Mouse (Mus musculus) limb, embryonic 11.5 days (tissue): Measurements from ENCODE around the gene Flad1. TPM values are rescaled to one million over a fixed set of nuclear protein-coding genes. Genes with fewer than 3 reads are reported as not detected.
A peak's percentile ranks its signal among the peaks of the same experiment; 100 is the strongest.

Experiments used
- ATAC-seq: fragments of 200-750 bp; cut with Nextera tagmentation; 2 replicates; pipeline ENCODE4 v1.8.0; 2017; ENCODE audit warnings: low read depth; ENCODE audit not compliant: insufficient number of reproducible peaks, low FRiP score, low TSS enrichment
- DNase-seq: peaks from one replicate; pipeline ENCODE4 v3.0.0-alpha.2; 2015; ENCODE audit warnings: low spot score
- H3K27ac ChIP-seq: fragments of 300-500 bp; sonication (generic); replicated peaks from 2 replicates; pipeline ENCODE4 v1.5.1; 2014; ENCODE audit warnings: low read depth, mild to moderate bottlenecking, low read length
- H3K27me3 ChIP-seq: fragments of 300-500 bp; sonication (generic); 2 replicates; pipeline ENCODE4 v1.6.1; 2014; ENCODE audit warnings: mild to moderate bottlenecking, low read length, mixed read lengths; ENCODE audit not compliant: control insufficient read depth, insufficient read depth
- H3K36me3 ChIP-seq: fragments of 300-500 bp; sonication (generic); 2 replicates; pipeline ENCODE4 v1.6.1; 2014; ENCODE audit warnings: mild to moderate bottlenecking, low read length, moderate library complexity, mixed read lengths; ENCODE audit not compliant: control insufficient read depth, insufficient read depth
- H3K4me1 ChIP-seq: fragments of 300-500 bp; sonication (generic); 2 replicates; pipeline ENCODE4 v1.6.1; 2014; ENCODE audit warnings: low read length, mixed read lengths; ENCODE audit not compliant: control insufficient read depth, insufficient read depth
- H3K4me2 ChIP-seq: fragments of 300-500 bp; sonication (generic); 2 replicates; pipeline ENCODE4 v1.6.1; 2014; ENCODE audit warnings: low read depth, mild to moderate bottlenecking, moderate library complexity; ENCODE audit not compliant: severe bottlenecking
- H3K4me3 ChIP-seq: fragments of 300-500 bp; sonication (generic); 2 replicates; pipeline ENCODE4 v1.5.1; 2014; ENCODE audit warnings: low read depth, low read length
- H3K9ac ChIP-seq: fragments of 300-500 bp; sonication (generic); 2 replicates; pipeline ENCODE4 v1.6.1; 2014; ENCODE audit warnings: mild to moderate bottlenecking, low read length
- H3K9me3 ChIP-seq: fragments of 300-500 bp; sonication (generic); 2 replicates; pipeline ENCODE4 v1.6.1; 2016; ENCODE audit warnings: low read length; ENCODE audit not compliant: control insufficient read depth
- WGBS: fragments of 180-500 bp; shearing (Covaris S2); extraction: QIAGEN DNeasy Blood & Tissue Kit; methylation state at CpG from one replicate; pipeline ENCODE4 v1.1.7; 2014; 5-methylcytosine and 5-hydroxymethylcytosine counted together
- polyA plus RNA-seq: library from polyadenylated mRNA; unstranded; fragments of >200 nt; fragmentation: Nextera tagmentation; extraction: Ambion mirVana; gene quantifications from 2 replicates; pipeline ENCODE4 v1.2.1, GENCODE M21; 2014

Gene Flad1
- polyA plus RNA-seq, 1 experiment from 2014 or later: 21.9 TPM

- no peak overlapping the region for H3K4me2 ChIP-seq
Observed at GRCm38 (mm10) chr3:89416158-89416557, 4.5 kb upstream of the Flad1 start.

DNA sequence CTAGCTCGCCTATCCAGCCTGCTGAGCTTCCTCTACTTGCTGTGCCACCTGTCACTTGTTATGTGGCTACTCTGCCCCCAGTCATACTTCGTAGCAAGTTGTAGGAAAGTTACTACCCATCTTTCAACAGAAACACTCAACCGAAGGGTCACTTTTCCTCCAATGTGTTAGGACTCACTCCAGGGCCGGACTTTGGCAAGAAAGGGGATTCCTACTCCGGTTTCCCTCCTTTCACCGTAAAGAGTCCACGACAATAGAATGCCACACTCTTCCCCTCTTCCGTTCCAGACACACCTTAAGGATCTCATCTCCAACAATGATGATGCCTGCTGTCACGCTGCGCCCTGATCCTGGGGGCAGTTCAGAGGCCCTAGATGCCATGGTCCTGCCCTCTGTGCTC, 806 bp downstream of the Flad1 start:
- Histone ChIP-seq H3K9me3 (no peaks in the 10 kb centered on the region), H3K36me3 (peaks cover 13% of the 10 kb centered on the region)
- DNase-seq: no peak

More at GRCm38 (mm10) chr3:89416158-89416557, 4.5 kb upstream of the Flad1 start:
- no peak overlapping the region for H3K9ac ChIP-seq
- 96% methylated on average over 8 of the region's 8 CpGs for WGBS
- no peaks in the 10 kb centered on the region for H3K9me3 ChIP-seq
- H3K36me3 ChIP-seq: peaks cover 20% of the 10 kb centered on the region
- H3K4me3 ChIP-seq: no peak overlapping the region; the same call in 1 of the 2 replicates
- ATAC-seq: no peak
- no peak for DNase-seq
- peaks cover 20% of the 10 kb centered on the region for H3K4me1 ChIP-seq
- no peak overlapping the region for H3K27ac ChIP-seq
- H3K27me3 ChIP-seq: no peaks in the 10 kb centered on the region

DNA sequence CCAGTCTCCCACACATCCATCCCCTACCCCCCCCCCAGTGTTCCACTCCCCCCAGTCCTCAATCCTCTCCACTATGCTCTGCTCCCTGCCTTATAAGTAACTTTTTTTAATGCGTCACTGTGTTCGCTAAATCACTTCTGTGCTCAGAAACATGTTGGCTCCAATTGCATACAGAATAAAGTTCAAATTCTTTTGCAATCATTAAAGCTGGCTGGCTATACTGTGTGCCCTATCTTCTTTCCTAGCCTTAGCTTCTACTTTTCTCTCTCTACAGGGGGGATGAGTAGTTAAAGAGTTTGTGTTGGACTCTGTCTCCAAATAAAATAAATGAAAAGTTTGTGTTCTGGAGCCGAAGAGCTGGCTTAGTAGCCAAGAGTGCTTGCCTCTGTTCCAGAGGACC, 2.0 kb downstream of the Flad1 start:
- Histone ChIP-seq H3K27ac (no peak overlapping the region), H3K4me2 (no peak overlapping the region), H3K9me3 (no peaks in the 10 kb centered on the region), H3K9ac (no peak overlapping the region), H3K36me3 (peaks cover 5% of the 10 kb centered on the region), H3K27me3 (no peaks in the 10 kb centered on the region), H3K4me1 (peaks cover 5% of the 10 kb centered on the region; the same call in 1 of the 2 replicates), H3K4me3 (no peak overlapping the region)
- DNase-seq: no peak
- 88% methylated on average over 3 of the region's 3 CpGs for WGBS
- no peak for ATAC-seq

More for the DNA sequence above, 806 bp downstream of the Flad1 start:
- Histone ChIP-seq H3K4me3 (peak overlapping the region; percentile 46), H3K4me2 (peak overlapping the region; percentile 57), H3K9ac (peak overlapping the region; percentile 47), H3K27me3 (no peaks in the 10 kb centered on the region), H3K4me1 (peaks cover 5% of the 10 kb centered on the region; the same call in 1 of the 2 replicates), H3K27ac (no peak overlapping the region)
- WGBS: 79% methylated on average over 10 of the region's 10 CpGs
- ATAC-seq: no peak

DNA sequence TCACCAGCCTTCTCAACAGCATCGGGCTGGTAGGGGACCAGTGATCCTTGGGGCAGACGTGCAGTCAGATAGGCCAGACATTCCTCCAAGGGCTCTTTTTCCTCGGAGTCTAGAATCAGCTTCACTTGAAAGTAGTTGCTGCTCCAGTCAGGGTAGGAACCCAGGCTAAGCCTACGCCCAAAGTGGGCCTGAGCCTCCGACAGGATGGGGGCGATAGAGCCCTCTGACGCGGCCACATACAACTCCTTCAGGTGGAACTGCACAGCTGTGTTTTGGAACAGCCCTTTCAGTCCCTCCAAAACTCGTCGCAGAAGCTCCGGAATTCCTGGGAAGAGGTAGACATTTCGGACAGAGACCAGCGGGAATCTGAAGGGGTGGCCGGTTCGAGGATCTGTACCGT, 3.2 kb downstream of the Flad1 start:
- Histone ChIP-seq H3K9ac (no peak overlapping the region), H3K9me3 (no peaks in the 10 kb centered on the region), H3K4me2 (no peak overlapping the region), H3K4me3 (no peak overlapping the region), H3K36me3 (no peaks in the 10 kb centered on the region; the same call in 1 of the 2 replicates), H3K27ac (no peak overlapping the region), H3K4me1 (peaks cover 5% of the 10 kb centered on the region; the same call in 1 of the 2 replicates), H3K27me3 (no peaks in the 10 kb centered on the region)
- DNase-seq (no peak), ATAC-seq (no peak)
- WGBS: 59% methylated on average over 16 of the region's 16 CpGs

GRCm38 (mm10) chr3:89406887-89407286, 4.8 kb downstream of the Flad1 start:
- no peak overlapping the region for H3K4me2 ChIP-seq
- no peaks in the 10 kb centered on the region for H3K9me3 ChIP-seq
- ATAC-seq: no peak
- H3K4me1 ChIP-seq: peaks cover 5% of the 10 kb centered on the region; the same call in 1 of the 2 replicates
- H3K36me3 ChIP-seq: peaks cover 1% of the 10 kb centered on the region
- 87% methylated on average over 6 of the region's 6 CpGs for WGBS
- H3K27me3 ChIP-seq: no peaks in the 10 kb centered on the region
- H3K4me3 ChIP-seq: no peak overlapping the region
- H3K9ac ChIP-seq: no peak overlapping the region
- no peak overlapping the region for H3K27ac ChIP-seq
- no peak for DNase-seq

GRCm38 (mm10) chr3:89402693-89403092, 9.0 kb downstream of the Flad1 start, which contains the start of gene Lenep:
Gene Lenep, minus strand, starts transcription at chr3:89402793.
- Histone ChIP-seq H3K27ac (no peak within 1 kb of the TSS), H3K27me3 (no peaks in the 10 kb centered on the region), H3K4me2 (no peak within 1 kb of the TSS), H3K4me1 (no peaks in the 10 kb centered on the region), H3K9ac (no peak within 1 kb of the TSS), H3K9me3 (no peaks in the 10 kb centered on the region), H3K36me3 (peaks cover 2% of the 10 kb centered on the region), H3K4me3 (no peak within 1 kb of the TSS)
- WGBS: 82% methylated on average over 5 of the region's 5 CpGs
- ATAC-seq: no peak
- DNase-seq: no peak

- peaks cover 2% of the 10 kb centered on the region for H3K36me3 ChIP-seq
- H3K9me3 ChIP-seq: no peaks in the 10 kb centered on the region
- 0 out of 2 replicates have a peak, but pooled peaks cover 2% of the 10 kb centered on the region for H3K4me1 ChIP-seq
- H3K27ac ChIP-seq: no peak overlapping the region
- DNase-seq: no peak
- no peaks in the 10 kb centered on the region for H3K27me3 ChIP-seq
- ATAC-seq: no peak
- no peak overlapping the region for H3K4me2 ChIP-seq
- no peak overlapping the region for H3K4me3 ChIP-seq
- WGBS: 87% methylated on average over 7 of the region's 7 CpGs
- H3K9ac ChIP-seq: no peak overlapping the region
Observed at GRCm38 (mm10) chr3:89401329-89401728, 10.3 kb downstream of the Flad1 start.

DNA sequence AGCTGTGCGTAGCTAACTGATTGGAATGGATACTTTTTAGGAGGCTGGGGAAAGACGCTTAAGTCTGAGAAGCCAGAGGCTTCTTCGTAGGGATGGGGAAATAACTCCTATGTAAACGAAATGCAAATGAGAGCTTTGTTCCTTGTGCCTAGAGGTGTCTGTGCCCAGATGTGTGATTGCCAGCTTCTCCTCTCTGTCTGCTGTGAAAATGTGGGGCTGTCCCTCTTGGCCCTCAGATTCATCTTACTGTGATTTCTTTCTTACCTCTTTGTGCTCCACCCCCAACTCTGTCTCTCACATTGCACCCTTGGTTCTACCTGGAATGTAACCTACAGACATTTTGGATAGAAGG, 15.0 kb downstream of the Flad1 start:
- no peak overlapping the region for H3K27ac ChIP-seq
- peak overlapping the region; percentile 55 for H3K4me3 ChIP-seq
- H3K4me2 ChIP-seq: peak overlapping the region; percentile 99
- H3K9me3 ChIP-seq: no peaks in the 10 kb centered on the region
- DNase-seq: peak; percentile 32
- WGBS: 0% methylated on average over 4 of the region's 4 CpGs
- H3K36me3 ChIP-seq: no peaks in the 10 kb centered on the region
- peak overlapping the region; percentile 65 for H3K9ac ChIP-seq
- peaks cover 28% of the 10 kb centered on the region for H3K4me1 ChIP-seq
- no peak for ATAC-seq
- peaks cover 6% of the 10 kb centered on the region; the same call in 1 of the 2 replicates for H3K27me3 ChIP-seq
